In genomic region chr16:92290045-92290444, GRCm38 (mm10) we compare ENCODE assay signal across 24 mouse cellular contexts. TPM values are rescaled to one million over a fixed set of nuclear protein-coding genes. Genes with fewer than 3 reads are reported as not detected.
"Had no signal": no experiment of that assay in that cellular context is flagged by ENCODE, and none has a peak within 500 bp of the region (broad histone marks: within the 10 kb centered on the region; RNA-seq: fewer than 3 reads in every experiment).

No protein-coding gene starts in this region.

- H3K27ac ChIP-seq: lung, embryonic 15.5 days; macrophage; midbrain, embryonic 13.5 days; midbrain, embryonic 15.5 days; neural tube, embryonic 12.5 days; stomach, embryonic 15.5 days; stomach, postnatal 0 days had no signal

- H3K4me3 ChIP-seq: lung, embryonic 15.5 days; megakaryocyte, embryonic 14.5 days; midbrain, embryonic 13.5 days; midbrain, embryonic 15.5 days; neural tube, embryonic 12.5 days; stomach, embryonic 15.5 days had no signal

- H3K9me3 ChIP-seq: lung, embryonic 15.5 days; midbrain, embryonic 13.5 days; midbrain, embryonic 15.5 days; neural tube, embryonic 12.5 days; stomach, embryonic 15.5 days had no signal

- H3K4me1 ChIP-seq: neural tube, embryonic 12.5 days; stomach, embryonic 15.5 days had no signal

- H3K27me3 ChIP-seq: midbrain, embryonic 15.5 days; neural tube, embryonic 12.5 days; stomach, embryonic 15.5 days had no signal

- H3K9ac ChIP-seq: lung, embryonic 15.5 days; midbrain, embryonic 13.5 days; midbrain, embryonic 15.5 days; neural tube, embryonic 12.5 days; stomach, embryonic 15.5 days had no signal

- DNase-seq: lung, adult 2 months; lung, postnatal 14 days; lung, postnatal 36 days; right cerebral cortex, postnatal 14 days; thymus, adult 2 months; thymus, postnatal 25 days; thymus, postnatal 4 days had no signal

- H3K36me3 ChIP-seq: lung, embryonic 15.5 days; midbrain, embryonic 13.5 days; midbrain, embryonic 15.5 days; neural tube, embryonic 12.5 days; stomach, embryonic 15.5 days had no signal

- H3K4me2 ChIP-seq: lung, embryonic 15.5 days; midbrain, embryonic 11.5 days; midbrain, embryonic 13.5 days; midbrain, embryonic 15.5 days; neural tube, embryonic 12.5 days; stomach, embryonic 15.5 days had no signal

- ATAC-seq: lung, postnatal 0 days; midbrain, embryonic 13.5 days; midbrain, embryonic 15.5 days had no signal

RNA-seq across cellular contexts. Expression of gene Kcne2, which starts 2.1 kb away (rescaled TPM):
- total RNA-seq: megakaryocyte progenitor cell, adult 5-6 weeks; monocyte, adult 5-6 weeks; neutrophil, adult 5-6 weeks had no signal
- polyA plus RNA-seq: macrophage; spleen, adult 2 months; urinary bladder, adult 2 months had no signal

RNA-seq across cellular contexts. Expression of gene Fam243, which starts 31.2 kb away (rescaled TPM):
- total RNA-seq: megakaryocyte progenitor cell, adult 5-6 weeks; midbrain, postnatal 0 days; monocyte, adult 5-6 weeks; neutrophil, adult 5-6 weeks had no signal
- polyA plus RNA-seq: lung, adult 2 months; lung, embryonic 15.5 days; lung, postnatal 0 days; macrophage; midbrain, embryonic 11.5 days; midbrain, embryonic 13.5 days; midbrain, postnatal 0 days; neural tube, embryonic 12.5 days; neural tube, embryonic 14.5 days; spleen, adult 2 months; stomach, embryonic 15.5 days; stomach, postnatal 0 days; urinary bladder, adult 2 months had no signal
